Mouse (Mus musculus): ENCODE data around the gene Tifa. TPM values are rescaled to one million over a fixed set of nuclear protein-coding genes. Genes with fewer than 3 reads are reported as not detected.
A peak's percentile ranks its signal among the peaks of the same experiment; 100 is the strongest.

The Tifa gene
- total and polyA plus RNA-seq, 3 experiments: 1.4 to 3.2 (median 2.8) TPM

DNA sequence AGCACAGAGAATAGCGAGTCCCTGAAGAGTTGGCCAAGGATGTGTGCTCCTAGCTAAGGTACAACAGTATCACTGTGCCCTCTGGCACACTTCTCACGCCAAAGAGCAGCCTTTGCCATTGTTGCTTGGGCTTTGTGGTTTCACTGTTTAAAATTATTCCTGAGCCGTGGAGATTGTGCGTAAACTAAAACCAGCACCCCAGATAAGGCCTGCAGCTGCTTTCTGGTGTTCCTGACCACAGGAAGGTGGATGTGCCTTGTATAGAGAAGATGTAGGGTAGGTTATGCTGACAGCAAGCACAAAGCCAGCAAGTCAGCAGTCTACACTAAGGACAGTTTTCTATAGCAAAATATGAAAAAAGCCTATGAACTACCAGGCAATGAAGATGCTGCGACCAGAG is 31.6 kb downstream of the Tifa start (continued):
- TF ChIP-seq CTCF (conservative IDR thresholded peaks at IDR 0.05 in 1 of 2, IDR thresholded peaks at IDR 0.05 in 1 of 2; ENCODE audit: low read depth in 2 of 2, low read length in 2 of 2) (no peak), USF2 (conservative IDR thresholded peaks at IDR 0.05; ENCODE audit: low read depth, low read length) (no peak), UBTF (IDR thresholded peaks at IDR 0.05; ENCODE audit: low read depth, low read length) (no peak)

DNA sequence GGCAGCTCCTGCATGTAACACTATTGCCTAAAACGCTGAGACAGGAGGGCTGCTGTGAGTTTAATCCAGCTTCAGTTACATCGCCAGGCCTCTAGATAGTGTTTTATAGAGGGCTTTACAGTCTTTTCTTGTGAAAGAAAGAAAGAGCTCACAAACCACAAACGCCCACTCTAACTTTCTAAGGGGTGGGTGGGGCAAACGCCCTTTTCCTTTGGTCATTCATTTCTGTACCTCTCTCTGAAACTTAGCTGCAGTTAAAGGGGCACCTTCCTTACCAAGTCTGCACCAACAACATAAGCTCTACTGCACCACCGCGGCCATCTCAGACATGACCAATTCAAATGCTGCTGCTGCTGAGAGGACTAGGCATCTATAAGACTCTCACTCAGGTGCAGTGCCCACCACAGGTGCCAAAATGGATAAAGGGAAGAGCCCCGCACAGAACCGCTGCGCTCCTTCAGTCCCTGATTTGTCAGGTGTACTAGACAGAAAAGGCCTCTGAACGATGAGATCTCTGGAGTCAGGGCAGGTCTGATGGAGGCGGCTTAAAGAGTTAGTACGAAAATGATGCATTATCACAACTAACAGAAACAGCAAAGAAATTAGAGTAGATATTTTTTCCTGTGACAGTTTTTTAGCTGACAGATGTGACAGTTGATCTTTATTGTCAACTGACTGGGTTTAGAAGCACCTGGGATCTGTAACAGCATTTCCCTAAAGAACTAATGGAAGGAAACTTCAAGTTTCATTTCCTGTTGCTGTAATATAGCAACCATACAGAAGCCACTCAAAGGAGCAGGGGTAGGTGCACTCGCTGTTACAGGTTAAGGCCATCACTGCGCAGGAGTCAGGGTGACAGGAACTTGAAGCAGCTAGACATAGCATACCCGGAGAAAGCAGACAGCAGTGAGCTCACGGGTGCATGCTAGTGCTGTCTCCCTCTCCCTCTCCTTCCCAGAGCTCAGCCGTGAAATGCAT is 34.6 kb downstream of the Tifa start:
- Histone ChIP-seq H3K27ac (ENCODE audit: insufficient read depth, low read depth) (peak overlapping the region; percentile 24; the same call in 1 of the 2 replicates), H3K4me3 (replicated peaks in 1 of 3; ENCODE audit: low read depth in 2 of 3, low read length in 2 of 3, poor library complexity in 1 of 3) (peak overlapping the region in 2 of 3 experiments; percentile 0 to 31), H3K4me2 (ENCODE audit: insufficient read depth, low read depth, poor library complexity, severe bottlenecking) (peak overlapping the region; percentile 58), H3K9ac (ENCODE audit: insufficient read depth, low read depth) (peak overlapping the region; percentile 47), H3K9me3 (replicated peaks; ENCODE audit: low read length) (no peaks in the 10 kb centered on the region), H3K36me3 (replicated peaks in 1 of 2; ENCODE audit: control insufficient read depth in 1 of 2, insufficient read depth in 1 of 2, low read length in 1 of 2) (peaks cover 10 to 44% of the 10 kb centered on the region in 2 experiments), H3K27me3 (replicated peaks) (no peaks in the 10 kb centered on the region), H3K4me1 (ENCODE audit: control insufficient read depth in 1 of 2, insufficient read depth in 2 of 2) (peaks cover 3 to 31% of the 10 kb centered on the region in 2 experiments), H3K79me2 (replicated peaks; ENCODE audit: control insufficient read depth, extremely low read depth, insufficient read depth, poor library complexity, severe bottlenecking) (peaks cover 13% of the 10 kb centered on the region)
- dilution Hi-C loops (cut with MboI; ENCODE audit: extremely low pct_ligation_motif_present, extremely low pct_unique_long_range_greater_than_20kb, low sequenced_read_pairs) (no loop called here), in situ Hi-C loops (cut with MboI; ENCODE audit: low pct_ligation_motif_present, low pct_unique_long_range_greater_than_20kb, low sequenced_read_pairs) (no loop called here)
- TF ChIP-seq E2F4 (IDR thresholded peaks at IDR 0.05; ENCODE audit: insufficient replicate concordance, low read depth, low read length) (no peak), IRF4 (IDR thresholded peaks at IDR 0.05; ENCODE audit: low read depth, low read length) (peak; percentile 92), SIN3A (IDR thresholded peaks at IDR 0.05; ENCODE audit: low read length) (peak; percentile 36; the same call in 1 of the 2 replicates), TBP (conservative IDR thresholded peaks at IDR 0.05; ENCODE audit: low read depth, low read length) (0 out of 2 replicates have a peak, but pooled peaks have one; percentile 23), JUND (conservative IDR thresholded peaks at IDR 0.05; ENCODE audit: low read depth, low read length) (peak; percentile 61), NRF1 (IDR thresholded peaks at IDR 0.05; ENCODE audit: low read depth, low read length) (peak; percentile 74), SMC3 (IDR thresholded peaks at IDR 0.05; ENCODE audit: low read depth, low read length) (no peak), EP300 (IDR thresholded peaks at IDR 0.05; ENCODE audit: low read length) (peak; percentile 94), ETS1 (conservative IDR thresholded peaks at IDR 0.05; ENCODE audit: low read depth, low read length) (0 out of 2 replicates have a peak, but pooled peaks have one; percentile 11), UBTF (IDR thresholded peaks at IDR 0.05; ENCODE audit: low read depth, low read length) (no peak), ZKSCAN1 (IDR thresholded peaks at IDR 0.05; ENCODE audit: borderline replicate concordance, low read depth, low read length) (no peak), HCFC1 (IDR thresholded peaks at IDR 0.05; ENCODE audit: low read depth, low read length) (0 out of 2 replicates have a peak, but pooled peaks have one; percentile 15), ELF1 (IDR thresholded peaks at IDR 0.05; ENCODE audit: low read depth, low read length) (0 out of 2 replicates have a peak, but pooled peaks have one; percentile 26), MAFK (IDR thresholded peaks at IDR 0.05; ENCODE audit: insufficient replicate concordance, low read length) (0 out of 2 replicates have a peak, but pooled peaks have one; percentile 33), TCF12 (IDR thresholded peaks at IDR 0.05; ENCODE audit: low read depth, low read length) (peak; percentile 59; the same call in 1 of the 2 replicates), BHLHE40 (IDR thresholded peaks at IDR 0.05; ENCODE audit: low read depth, low read length) (peak; percentile 34; the same call in 1 of the 2 replicates), ZNF384 (IDR thresholded peaks at IDR 0.05; ENCODE audit: low read depth, low read length) (no peak)
- DNase-seq (ENCODE audit: extremely low read depth): peak; percentile 71

All from CH12.LX (cell line).